Mouse (Mus musculus): ENCODE measurements around the gene Cops8. TPM values are rescaled to one million over a fixed set of nuclear protein-coding genes. Genes with fewer than 3 reads are reported as not detected.

Gene Cops8
- total and polyA plus RNA-seq, 3 experiments = 86.7 to 103 TPM; not detected in 1

DNA sequence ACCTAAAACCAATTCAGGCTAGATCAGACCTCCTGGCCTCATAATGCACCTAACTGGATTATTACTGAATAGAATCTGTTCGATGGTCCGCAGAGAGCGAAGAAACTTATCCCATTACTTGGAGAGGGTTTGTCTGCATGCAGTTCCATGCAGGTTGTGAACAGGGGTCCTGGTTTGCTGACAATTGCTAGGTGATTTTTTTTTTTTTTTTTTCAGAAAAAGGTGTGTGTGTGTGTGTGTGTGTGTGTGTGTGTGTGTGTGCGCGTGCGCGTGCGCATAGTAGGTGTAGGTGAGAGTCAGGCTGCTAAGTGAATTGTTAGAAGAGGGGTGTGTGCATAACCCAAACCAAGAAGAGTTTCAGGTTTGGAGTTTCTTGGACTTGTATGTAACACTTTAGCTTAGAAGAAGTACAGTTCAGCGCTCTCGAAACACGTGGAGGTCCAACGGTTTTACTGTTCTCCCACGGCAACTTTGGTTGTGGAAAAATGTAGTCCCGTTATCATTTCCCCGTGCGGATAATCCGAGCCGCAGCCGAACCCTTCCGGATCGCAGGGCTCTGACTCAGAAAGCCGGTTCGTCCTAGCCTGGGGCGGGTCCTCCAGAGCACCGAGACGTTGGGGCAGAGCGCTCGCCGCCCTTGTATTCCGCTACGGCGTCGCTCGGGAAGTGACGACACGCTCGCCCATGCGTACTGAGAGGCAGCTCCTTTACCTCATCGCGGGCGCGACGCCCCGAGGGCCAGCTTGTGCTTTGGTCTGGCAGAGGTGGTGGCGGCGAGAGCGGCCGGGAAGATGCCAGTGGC is at the start of gene Cops8 (continued):
- no peak for TF ChIP-seq POLR2AphosphoS5 (IDR thresholded peaks at IDR 0.05; ENCODE audit: borderline replicate concordance, low read depth, low read length)
- no peak for TF ChIP-seq GATA1 (IDR thresholded peaks at IDR 0.05; ENCODE audit: low read depth, low read length)
- TF ChIP-seq POLR2A (IDR thresholded peaks at IDR 0.05; ENCODE audit: control insufficient read depth in 1 of 2, insufficient read depth in 1 of 2, low read depth in 1 of 2, low read length in 2 of 2, poor library complexity in 1 of 2) = peak; percentile 40 to 90; a peak in 2 of 4 replicates
- peak; percentile 87 for TF ChIP-seq MYC (IDR thresholded peaks at IDR 0.05; ENCODE audit: low read depth, low read length)
- TF ChIP-seq ELF1 (IDR thresholded peaks at IDR 0.05; ENCODE audit: low read depth, low read length) = peak; percentile 79

DNA sequence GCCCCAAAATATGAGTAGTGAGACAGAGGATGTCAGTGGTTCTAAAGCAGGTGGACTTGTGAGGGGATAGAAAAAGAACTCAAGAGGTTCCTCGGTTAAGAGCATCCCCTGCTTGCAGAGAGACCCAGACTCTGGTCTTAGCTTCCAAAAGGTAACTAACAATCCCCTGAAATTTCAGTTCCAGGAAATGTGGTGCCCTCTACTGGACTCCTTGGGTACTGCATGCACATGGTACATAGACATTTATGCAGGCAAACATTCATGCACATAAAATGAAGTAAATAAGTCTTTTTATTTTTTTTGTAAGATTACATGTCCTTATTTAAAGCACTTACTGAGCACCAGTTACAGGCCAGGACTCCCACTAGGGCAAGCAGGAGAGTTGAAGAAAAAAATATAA is 45.6 kb upstream of the Cops8 start:
- no peaks in the 10 kb centered on the region for H3K4me1 ChIP-seq (ENCODE audit: control insufficient read depth in 1 of 2, insufficient read depth in 2 of 2, low read length in 2 of 2)
- H3K79me2 ChIP-seq (ENCODE audit: control insufficient read depth, insufficient read depth, low read length, poor library complexity) = no peaks in the 10 kb centered on the region
- no peak overlapping the region for H3K9ac ChIP-seq (ENCODE audit: control insufficient read depth, low read depth, low read length, poor library complexity, severe bottlenecking)
- H3K4me3 ChIP-seq (ENCODE audit: control insufficient read depth in 1 of 2, insufficient read depth in 1 of 2, low read depth in 2 of 2, low read length in 2 of 2) = no peak overlapping the region
- H3K27ac ChIP-seq (ENCODE audit: control insufficient read depth, low read depth, low read length) = no peak overlapping the region
- TF ChIP-seq CTCF (IDR thresholded peaks at IDR 0.05 in 2 of 3, conservative IDR thresholded peaks at IDR 0.05 in 1 of 3; ENCODE audit: control insufficient read depth in 1 of 3, insufficient read depth in 1 of 3, low read depth in 2 of 3, low read length in 3 of 3, poor library complexity in 1 of 3, severe bottlenecking in 1 of 3) = peak; percentile 15 to 51 (median 27); a peak in 3 of 6 replicates
- TF ChIP-seq MYB (IDR thresholded peaks at IDR 0.05; ENCODE audit: low read depth, low read length) = no peak
- 0 out of 2 replicates have a peak, but pooled peaks have one; percentile 2 for TF ChIP-seq SMC3 (IDR thresholded peaks at IDR 0.05; ENCODE audit: low read depth, low read length)
- DNase-seq (ENCODE audit: low read depth, low spot score) = peak; percentile 3
- H3K9me3 ChIP-seq (replicated peaks; ENCODE audit: insufficient read depth, low read length) = no peaks in the 10 kb centered on the region
- no peaks in the 10 kb centered on the region for H3K27me3 ChIP-seq (ENCODE audit: control insufficient read depth in 1 of 2, insufficient read depth in 2 of 2, low read length in 2 of 2)
- H3K36me3 ChIP-seq (ENCODE audit: control insufficient read depth in 1 of 2, insufficient read depth in 2 of 2, low read length in 2 of 2) = no peaks in the 10 kb centered on the region

DNA sequence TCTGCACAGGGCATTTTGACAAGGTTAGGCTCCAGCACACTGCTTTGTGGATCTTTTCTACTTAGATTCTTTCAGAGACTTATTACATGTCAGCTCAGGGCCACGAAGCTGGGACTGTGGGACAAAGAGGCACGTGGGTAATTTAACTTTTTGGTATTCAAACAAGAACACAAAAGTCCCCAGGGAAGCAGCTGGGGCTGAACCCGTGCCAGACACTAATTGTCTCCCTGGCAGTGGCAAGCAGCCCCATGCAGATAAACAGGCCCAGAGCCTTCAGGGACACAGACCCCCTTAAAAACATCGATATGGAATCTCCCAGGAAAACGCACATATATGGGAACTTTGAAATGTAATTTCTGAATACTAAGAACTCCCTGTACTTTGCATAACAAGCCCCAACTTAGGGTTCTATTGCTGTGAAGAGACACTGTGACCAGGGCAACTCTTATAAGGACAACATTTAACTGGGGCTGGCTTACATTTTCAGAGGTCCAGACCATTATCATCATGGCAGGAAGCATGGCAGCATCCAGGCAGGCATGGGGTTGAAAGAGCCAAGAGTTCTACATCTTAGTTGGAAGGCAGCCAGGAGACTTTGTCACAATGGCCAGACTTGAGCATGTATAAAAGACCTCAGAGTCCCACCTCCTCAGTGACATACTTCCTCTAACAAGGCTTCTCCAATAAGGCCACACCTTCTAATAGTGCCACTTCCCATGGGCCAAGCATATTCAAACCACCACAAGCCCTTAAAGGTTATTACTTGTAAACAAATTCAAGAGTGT is 41.6 kb upstream of the Cops8 start:
- Histone ChIP-seq H3K27ac (ENCODE audit: control insufficient read depth, low read depth, low read length) (no peak overlapping the region), H3K4me1 (ENCODE audit: control insufficient read depth in 1 of 2, insufficient read depth in 2 of 2, low read length in 2 of 2) (no peaks in the 10 kb centered on the region), H3K79me2 (ENCODE audit: control insufficient read depth, insufficient read depth, low read length, poor library complexity) (no peaks in the 10 kb centered on the region), H3K27me3 (ENCODE audit: control insufficient read depth in 1 of 2, insufficient read depth in 2 of 2, low read length in 2 of 2) (no peaks in the 10 kb centered on the region), H3K36me3 (ENCODE audit: control insufficient read depth in 1 of 2, insufficient read depth in 2 of 2, low read length in 2 of 2) (no peaks in the 10 kb centered on the region), H3K9ac (ENCODE audit: control insufficient read depth, low read depth, low read length, poor library complexity, severe bottlenecking) (no peak overlapping the region), H3K9me3 (replicated peaks; ENCODE audit: insufficient read depth, low read length) (no peaks in the 10 kb centered on the region), H3K4me3 (ENCODE audit: control insufficient read depth in 1 of 2, insufficient read depth in 1 of 2, low read depth in 2 of 2, low read length in 2 of 2) (no peak overlapping the region)
- TF ChIP-seq MYC (IDR thresholded peaks at IDR 0.05; ENCODE audit: low read depth, low read length) (no peak), MAZ (IDR thresholded peaks at IDR 0.05; ENCODE audit: low read depth, low read length) (no peak), POLR2AphosphoS5 (IDR thresholded peaks at IDR 0.05; ENCODE audit: borderline replicate concordance, low read depth, low read length) (no peak), NELFE (IDR thresholded peaks at IDR 0.05; ENCODE audit: low read depth, low read length) (no peak), CHD1 (IDR thresholded peaks at IDR 0.05; ENCODE audit: low read depth, low read length) (no peak), SMC3 (IDR thresholded peaks at IDR 0.05; ENCODE audit: low read depth, low read length) (no peak)
- no peak for DNase-seq (ENCODE audit: low read depth, low spot score)

Measured in MEL (cell line).